Mouse (Mus musculus): ENCODE measurements around the gene Kcnq1.

- TF ChIP-seq CTCF (IDR thresholded peaks at IDR 0.05; ENCODE audit: extremely low read depth, insufficient read depth, insufficient read length, insufficient replicate concordance) (no peak), POLR2A (IDR thresholded peaks at IDR 0.05; ENCODE audit: low read depth, low read length) (no peak)
Measured at GRCm38 (mm10) chr7:143461294-143461870, 355.2 kb downstream of the Kcnq1 start.
